Mouse (Mus musculus) heart, postnatal 10 days (tissue): ENCODE measurements around the gene Dync1i1. TPM values are rescaled to one million over a fixed set of nuclear protein-coding genes. Genes with fewer than 3 reads are reported as not detected.

Experiments used
- DNase-seq, 2 experiments: peaks; one replicate each; pipeline ENCODE4 v3.0.0; 2021
- intact Hi-C: fragments of 180-260 bp; cut with DNase I; formaldehyde crosslinking; loops from one replicate; pipeline ENCODE4 v1.15.1; 2025
- total RNA-seq, 2 experiments: library from RNA; stranded (reverse); gene quantifications; 2 replicates each; pipeline ENCODE4 v1.2.3; 2021

Dync1i1 gene
- total RNA-seq, 2 experiments from 2014 or later: 0.35 to 0.86 TPM

DNA sequence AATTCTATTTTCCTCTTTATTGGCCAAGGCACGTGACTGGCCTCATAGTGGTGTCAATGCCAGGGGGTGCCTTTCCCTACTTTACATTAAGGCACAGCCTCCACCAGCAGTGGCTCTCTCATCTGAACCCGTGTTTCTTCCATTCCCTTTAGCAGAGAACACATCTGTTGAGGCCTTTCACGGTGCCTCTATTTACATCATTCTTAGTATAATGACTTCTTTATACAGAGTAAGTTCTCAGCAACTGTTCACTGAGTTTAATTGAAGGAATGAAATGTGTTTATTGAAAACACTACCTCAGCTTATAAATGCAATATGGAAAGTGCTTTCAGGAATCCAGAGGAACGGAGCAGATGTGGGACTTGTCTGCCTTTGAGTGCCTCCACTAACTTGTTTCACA lies 235.3 kb downstream of the Dync1i1 start:
- no peak for DNase-seq
- intact Hi-C loops: no loop called here

DNA sequence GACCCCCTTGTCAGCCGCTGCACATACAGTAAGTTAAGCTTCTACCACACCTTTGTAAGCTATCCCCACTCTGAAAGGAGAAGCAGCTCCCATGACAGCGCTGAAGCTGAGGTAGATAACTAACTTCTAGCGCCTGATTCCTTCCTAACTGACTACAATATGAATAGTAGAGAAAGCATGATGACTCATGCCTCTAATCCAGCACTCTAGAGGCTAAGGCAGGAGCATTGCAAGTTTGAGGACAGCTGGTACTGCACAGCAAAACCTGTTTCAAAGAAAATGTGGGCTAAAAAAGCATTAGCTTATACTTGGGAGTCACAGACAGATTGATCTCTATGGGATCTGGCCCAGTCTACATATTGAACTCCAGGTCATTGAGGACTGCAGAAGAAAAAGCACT lies 236.5 kb downstream of the Dync1i1 start:
- DNase-seq: no peak
- intact Hi-C loops: no loop called here

DNA sequence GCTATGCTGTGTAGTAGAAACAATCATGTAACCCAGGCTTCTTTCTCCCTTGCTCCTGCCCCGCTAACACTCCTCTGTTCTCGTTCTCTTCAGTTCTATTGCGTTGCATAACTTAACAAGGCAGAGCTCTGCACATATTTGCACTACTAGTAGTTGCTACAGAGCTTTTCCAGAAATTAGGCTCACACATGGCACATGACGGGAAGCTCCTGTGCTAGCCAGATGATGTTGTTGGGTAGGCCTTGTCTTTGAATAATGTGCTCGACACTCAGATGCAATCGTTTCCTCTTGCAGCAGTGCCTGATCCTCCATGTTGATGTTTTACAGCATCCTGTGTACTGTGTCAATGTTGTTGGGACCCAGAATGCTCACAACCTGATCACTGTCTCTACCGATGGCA lies 240.9 kb downstream of the Dync1i1 start:
- intact Hi-C loops: no loop called here
- DNase-seq: no peak

DNA sequence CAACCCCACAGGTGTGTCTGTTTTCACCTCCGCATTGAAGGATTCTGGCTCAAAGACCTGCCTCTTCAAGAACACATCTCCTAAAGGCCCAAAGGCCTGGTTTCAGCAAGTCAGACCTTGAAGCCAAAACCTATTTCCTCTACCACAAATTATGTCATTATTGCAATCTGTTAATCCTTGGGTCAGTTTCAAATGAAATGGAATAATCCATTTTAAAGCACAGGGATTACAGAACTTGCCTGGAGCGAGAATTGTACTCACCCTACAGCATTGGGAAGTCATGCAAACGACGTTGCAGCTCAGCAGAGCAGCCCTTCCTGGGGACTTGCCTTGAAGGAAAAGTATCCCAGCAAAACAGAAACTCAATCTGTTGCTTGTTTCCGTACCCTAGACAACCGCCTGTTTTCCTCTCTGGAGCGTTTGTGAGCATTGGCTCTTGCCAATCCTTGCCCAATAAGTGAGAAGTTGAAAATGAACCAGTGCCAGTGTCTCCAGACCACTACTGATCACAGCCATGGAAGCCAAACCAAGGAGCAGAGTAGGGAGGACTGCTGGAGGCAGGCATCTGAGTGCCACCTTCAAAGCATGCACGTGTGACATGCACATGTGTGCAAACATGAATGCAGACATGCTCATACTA lies 241.5 kb downstream of the Dync1i1 start:
- DNase-seq: no peak
- intact Hi-C loops: no loop called here

DNA sequence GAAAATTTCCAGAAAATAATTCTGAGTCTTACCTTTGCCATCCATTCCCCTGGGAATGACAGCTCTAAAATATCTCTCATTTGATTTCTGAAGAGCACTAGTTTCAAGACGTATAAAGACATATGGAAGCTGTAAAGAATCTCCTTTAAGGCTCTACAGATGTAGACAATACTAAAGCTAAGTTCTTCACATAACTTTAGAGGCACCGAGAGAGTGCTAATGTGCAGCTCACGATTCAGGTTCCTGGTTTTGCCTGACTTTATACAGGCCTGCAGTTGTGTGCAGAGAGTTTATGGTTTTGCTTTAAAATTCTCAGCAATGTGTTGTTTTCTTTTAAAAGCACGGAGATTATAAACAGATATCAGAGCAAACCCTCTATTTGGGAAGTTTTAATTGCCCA lies 242.1 kb downstream of the Dync1i1 start:
- intact Hi-C loops: no loop called here
- DNase-seq: no peak

DNA sequence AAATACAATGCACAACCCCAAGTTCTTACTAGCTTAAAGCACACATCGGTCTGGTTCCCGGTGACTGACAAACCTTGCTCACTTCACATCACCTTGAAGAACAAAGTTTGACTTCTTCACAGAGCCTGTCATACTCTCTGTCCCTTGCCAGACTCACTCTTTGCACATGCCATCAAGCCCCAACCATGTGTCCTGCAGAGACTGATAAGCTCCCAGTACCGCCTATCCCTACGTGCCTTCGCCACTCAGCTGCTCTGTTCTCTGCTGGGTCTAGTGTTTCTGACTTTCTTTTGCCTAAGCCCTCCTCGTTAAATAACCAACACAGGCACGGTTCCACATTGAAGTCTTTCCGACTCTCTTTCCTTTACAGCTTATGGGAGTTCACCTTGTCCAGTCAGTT lies 244.2 kb downstream of the Dync1i1 start:
- DNase-seq: no peak
- intact Hi-C loops: no loop called here

DNA sequence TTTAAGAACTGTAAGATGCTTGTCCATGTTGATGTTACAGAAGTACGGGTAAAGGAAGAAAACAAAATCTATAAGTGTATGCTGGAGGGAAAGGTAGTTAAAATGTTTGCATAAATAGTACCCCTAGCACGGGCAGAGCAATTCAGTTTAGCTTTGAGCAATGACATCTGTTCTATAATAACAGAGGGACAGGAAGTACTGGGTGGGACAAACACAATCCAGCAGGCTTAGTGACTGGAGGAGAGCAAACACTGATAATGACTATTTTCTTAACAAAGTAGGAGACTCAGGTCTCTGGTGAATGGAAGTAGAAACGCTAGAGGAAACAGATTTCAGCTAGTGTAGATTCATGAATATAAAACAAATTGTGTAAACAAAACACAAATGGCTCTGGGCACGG lies 250.8 kb downstream of the Dync1i1 start:
- intact Hi-C loops: no loop called here
- peak in 1 of 2 experiments; percentile 7 for DNase-seq

DNA sequence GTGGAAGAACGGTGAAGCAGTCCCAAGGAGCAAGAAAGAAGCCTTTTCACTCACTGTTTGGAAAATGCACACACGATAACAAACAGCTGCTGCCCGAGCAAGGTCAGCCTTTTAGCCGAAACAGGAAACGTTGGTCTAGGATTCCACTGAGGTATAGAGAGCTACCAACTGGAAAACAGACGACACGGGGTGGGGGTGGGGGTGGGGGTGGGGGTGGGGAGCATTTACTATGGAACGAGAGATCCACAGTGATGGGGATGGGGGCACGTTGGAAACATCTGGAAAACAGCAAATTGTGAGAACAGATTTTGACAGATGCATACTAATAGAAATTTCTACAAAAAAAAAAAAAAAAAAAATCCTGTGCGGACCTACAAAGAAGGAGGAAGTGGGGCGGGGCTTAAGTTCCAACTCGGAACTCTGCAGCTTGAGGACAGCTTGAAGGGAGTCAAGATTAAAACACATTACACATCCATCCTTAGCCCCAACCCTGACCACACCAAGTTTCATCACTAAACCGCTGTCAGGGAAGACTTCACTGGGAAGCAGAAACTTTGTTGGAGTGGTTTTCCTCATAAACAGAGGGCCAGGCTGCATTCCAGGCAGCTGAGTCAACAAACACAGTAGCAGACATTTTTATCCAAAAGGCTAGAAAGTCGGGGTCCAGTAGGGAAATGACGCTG lies 251.9 kb downstream of the Dync1i1 start:
- intact Hi-C loops: no loop called here
- peak; percentile 36 to 48 for DNase-seq

DNA sequence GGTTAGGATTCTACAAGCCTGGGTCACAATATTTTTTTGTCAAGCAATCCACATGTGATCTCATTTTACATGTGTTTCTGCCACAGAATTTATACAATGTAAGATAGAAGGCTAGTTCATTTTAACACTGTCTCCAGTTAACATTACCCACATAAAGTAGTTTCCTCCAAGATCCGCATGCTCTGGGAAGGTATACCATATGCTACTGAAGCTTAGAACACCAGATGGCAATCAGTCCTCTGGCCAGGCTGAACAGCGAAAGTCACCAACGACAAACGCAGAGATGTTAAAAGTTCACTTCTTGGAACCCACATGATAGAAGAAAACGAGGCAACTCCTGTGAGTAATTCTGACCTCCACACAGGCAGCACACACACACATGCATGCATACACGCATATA lies 265.8 kb downstream of the Dync1i1 start:
- intact Hi-C loops: no loop called here
- DNase-seq: no peak

DNA sequence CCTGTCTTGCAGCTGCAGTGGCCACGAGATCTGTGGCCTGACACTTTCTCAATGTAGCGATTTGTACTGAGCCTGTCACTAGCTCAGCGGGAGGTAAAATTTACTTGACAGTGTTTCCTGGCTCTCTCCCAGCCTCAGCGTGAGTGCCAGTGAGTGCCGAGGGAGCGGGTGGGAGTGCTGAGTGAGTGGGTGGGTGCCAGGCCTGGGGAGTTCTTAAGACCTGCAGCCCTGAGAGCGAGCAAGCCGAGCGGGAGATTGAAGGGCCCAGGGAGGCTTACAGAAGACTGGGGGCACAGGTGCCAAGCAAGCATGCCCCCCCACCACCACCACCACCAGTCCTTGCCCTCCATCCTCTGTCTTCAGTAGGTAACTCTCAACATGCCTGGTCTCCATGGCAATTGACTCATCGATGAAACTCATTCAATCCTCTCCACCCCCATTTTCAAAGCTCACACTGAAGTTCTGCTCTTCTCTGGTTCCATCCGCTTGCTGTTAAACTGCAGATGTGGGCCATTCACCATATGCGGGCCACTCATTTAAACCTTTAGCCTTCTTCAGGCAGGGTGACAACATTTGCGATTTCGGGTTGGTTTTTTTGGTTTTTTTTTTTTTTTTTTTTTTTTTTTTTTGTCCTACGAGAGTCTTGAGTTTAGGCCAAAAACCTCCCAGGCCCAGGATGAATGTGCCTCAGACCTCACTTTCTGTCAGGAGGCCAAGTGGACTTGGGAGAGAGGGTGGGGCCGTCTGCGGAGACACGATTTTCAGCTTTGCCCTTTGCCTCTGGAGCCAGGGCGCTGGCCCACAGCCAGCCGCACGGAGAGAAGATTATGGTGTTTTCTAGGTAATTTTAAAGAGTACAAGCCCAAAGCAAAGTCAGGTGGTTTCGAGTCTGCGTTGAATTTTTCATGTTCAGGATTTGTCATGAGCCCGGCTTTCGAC lies 266.6 kb downstream of the Dync1i1 start:
- DNase-seq: peak; percentile 54 to 65
- intact Hi-C loops: no loop called here

DNA sequence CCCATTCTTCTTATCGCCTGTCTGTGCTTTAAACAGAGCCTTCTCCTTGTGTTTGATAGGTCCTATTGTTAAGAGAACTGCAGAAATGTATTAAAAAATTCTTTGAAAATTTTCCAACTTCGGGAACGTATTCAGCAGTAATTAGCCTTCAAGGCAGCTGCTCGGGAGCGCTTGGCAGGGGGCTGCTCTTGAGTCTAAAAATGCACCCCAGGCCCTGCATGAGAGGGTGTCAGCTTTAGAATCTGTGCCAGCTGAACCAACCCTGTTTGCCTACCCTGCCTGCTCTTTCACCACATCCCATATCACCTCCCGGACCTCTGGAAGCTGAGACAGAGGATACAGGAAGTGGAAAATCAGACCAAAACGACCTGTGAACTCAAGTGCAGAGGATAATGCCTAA lies 267.6 kb downstream of the Dync1i1 start:
- intact Hi-C loops: no loop called here
- no peak for DNase-seq

DNA sequence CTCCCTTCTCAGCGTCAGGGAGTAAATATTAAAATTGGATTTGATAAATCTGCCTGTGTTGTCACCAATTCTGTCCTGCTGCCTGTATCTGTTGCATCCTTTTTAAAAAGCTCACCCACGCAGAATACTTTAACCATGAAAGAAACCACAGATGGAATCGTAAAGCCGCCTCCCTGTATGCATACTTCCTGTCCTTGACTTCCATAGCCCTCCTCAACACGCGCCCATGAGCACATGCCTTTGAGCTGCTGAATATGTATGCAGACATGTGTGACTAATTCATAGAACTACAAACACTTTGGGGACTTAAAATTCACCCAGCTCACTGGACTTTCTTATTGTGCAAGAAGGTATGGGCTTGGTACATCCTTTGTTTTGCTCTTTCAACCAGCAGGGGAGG lies 272.1 kb downstream of the Dync1i1 start:
- no peak for DNase-seq
- intact Hi-C loops: no loop called here

DNA sequence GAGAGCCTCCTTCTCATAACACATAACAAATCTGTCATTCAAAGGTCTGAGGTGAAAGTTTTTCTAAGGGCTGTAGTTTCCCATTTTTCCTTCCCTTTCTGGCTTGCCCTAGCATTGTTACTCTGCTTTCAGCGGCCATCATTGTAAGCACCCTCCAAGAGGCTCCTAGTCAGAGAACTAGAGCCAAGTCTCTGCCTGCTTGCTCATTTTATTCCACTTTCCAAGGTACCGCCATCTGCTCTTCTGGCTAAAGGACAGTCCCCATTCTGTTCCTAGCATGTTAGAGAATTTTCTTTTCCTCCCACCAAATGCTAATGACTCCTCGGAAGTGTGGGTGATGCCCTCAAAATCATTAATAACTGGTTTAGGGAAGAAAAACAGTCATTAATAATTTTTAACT lies 276.6 kb downstream of the Dync1i1 start:
- intact Hi-C loops: loop anchor here (5.0 to 10.0 kb wide), 3 partner anchors 213 to 360 kb away; partner anchors contain the start of gene Slc25a13
- no peak for DNase-seq

DNA sequence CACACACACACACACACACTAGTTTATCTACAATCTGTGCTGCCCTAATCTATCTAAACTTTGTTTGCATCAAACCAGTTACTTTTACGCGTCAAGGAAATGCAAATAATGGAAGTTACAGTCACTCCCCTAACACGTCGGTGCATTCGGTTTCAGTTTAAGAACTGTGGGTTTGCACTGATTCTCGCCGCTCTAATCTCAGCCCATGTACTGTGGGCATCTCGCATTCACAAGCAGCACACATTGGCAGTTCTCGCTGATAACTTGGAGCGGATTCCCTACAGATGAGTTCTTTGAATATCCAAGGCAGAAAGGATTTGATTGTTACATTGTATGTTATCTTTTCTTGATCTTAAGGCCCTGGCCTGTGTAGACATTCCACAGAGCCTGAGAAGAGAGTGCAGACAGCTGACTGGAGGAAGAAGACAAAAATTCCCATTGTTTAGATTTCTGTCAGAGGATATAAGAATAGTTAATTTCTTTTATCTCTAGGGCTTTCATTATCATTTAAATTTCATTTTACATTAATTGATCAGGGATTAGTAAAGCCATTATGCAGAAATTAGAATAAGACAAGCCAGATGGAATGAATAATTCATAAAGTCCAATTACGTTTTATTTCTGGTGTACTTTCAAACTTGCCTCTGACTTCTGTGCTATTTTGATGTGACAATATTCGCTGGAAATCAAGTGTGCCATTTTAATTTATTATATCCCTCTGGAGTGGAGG lies 279.5 kb downstream of the Dync1i1 start:
- DNase-seq: peak in 1 of 2 experiments; percentile 8
- intact Hi-C loops: loop anchor here (1.0 to 10.0 kb wide), 6 partner anchors 148 to 910 kb away; partner anchors contain the start of gene Slc25a13

DNA sequence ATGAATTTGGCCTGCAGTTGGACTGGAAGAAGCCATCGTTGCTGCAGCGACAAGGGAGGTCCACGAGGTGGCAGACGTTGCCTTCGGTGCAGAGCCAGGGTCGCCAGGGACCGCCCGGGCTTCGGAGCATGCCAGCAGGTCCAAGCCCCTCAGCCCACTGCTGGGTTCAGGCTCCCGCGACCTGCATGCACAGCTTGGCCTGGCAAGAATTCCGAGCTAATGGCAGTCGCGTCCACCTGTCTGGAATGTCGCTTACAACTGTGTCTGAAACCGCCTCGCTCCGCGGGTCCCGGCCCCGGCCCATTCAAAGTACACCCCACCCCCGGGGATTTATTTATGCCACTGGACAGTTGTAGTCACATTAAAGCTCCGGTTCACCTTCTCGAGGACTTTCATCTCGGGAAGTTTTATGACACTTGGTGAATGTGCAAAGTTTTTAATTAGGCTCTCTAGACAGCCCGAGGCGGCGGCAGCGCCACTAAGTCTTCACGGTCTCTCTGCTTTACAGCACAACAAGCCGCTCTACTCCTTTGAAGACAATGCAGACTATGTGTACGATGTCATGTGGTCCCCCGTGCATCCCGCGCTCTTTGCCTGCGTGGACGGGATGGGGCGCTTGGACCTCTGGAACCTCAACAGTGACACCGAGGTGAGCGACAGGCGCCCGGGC lies 280.5 kb downstream of the Dync1i1 start:
- intact Hi-C loops: loop anchor here (1.0 to 10.0 kb wide), 5 partner anchors 149 to 909 kb away; partner anchors contain the start of gene Slc25a13
- DNase-seq: peak; percentile 79 to 88

DNA sequence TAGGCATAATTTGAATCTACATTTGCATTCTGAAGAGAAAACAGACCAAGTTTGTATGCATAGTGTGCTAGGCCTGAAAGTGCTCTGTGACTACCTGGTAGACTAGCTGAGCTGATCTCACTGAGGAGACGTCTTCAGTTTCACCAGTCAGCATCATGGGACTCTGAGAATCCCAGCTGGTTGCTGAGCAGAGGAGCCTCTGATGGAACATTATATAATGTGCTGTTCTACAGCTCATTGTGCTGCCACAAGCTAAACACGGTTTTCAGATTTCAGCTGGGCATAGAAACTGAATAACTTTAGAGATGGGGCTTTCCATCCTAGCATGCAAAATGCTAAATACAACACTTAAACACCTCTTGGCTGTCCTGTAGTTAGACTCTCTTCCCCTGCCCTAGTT lies 285.9 kb downstream of the Dync1i1 start:
- DNase-seq: no peak
- intact Hi-C loops: no loop called here

DNA sequence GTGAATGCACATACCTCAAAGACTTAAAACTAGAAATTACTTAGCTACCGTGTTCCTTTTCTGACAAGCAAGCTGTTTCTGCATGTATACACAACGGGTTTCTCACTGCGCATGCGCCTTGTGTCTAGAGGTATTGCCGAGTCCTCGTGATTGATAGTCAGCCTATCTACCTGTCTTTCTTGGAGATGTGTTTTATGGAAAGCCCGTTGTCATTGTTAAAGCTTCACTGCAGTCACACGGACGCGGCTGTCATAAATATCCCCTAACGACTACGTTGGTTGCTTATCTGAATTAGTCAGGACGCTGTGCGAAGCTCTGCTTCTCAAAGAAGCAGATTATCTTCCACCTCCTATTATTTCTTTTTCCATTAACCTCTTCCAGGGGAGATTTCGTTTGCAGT lies 290.2 kb downstream of the Dync1i1 start:
- intact Hi-C loops: no loop called here
- no peak for DNase-seq

DNA sequence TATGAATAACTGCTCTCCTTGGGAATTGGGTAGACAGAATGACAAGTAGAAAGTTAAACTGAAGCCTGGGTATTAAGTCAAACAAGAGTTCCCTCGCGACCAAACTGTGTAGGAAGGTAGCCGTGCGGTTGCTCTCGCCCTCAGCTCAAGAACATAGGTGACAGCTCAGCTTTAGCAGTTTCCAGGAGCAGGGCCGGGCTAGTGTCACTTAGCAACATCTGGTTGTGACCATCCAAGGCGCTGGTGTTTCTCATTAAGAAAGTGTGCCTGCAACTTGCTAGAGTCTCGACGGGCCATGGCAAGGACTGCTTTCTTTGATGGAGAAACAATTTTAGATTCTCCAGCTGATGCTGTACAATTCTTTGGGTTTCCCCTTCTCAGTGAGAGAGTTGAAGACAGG lies 291.5 kb downstream of the Dync1i1 start:
- intact Hi-C loops: no loop called here
- DNase-seq: no peak

DNA sequence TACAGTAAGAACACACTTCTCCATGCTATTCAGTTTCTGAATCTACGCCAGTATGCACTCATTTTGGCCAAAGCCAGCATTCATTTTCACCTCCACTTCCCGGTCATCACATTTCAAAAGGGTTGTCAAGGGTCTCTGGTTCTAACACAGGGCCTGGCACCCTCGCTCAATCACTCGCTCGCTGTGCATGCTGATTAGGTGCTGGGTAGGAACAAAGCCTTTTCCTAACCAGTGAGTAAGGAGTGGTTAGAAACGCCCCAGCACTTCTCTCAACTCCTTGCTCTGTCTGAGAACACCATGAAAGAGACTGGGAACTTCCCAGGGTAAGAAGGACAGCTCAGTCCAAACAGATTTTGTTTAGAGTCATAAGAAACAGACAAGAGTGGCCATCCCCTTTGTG lies 298.5 kb downstream of the Dync1i1 start:
- intact Hi-C loops: no loop called here
- DNase-seq: no peak

DNA sequence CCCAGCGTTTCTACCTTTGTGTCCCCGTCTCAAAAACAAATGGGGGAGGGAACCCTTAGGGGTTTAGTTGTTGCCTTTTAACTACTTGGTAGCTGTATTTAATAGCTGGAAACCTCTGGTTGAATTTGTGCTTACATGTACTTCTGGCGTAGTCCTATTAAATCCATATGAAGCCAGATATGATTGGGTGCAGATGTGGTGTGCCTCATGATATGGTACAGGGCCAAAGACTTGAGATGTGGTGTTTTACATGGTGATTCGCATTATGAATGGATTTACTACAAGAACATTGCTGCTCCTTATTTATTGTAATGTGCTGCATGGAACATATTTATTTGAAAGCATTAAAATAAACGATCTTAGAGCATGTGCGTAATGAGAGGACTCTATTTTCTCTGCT lies 302.2 kb downstream of the Dync1i1 start:
- DNase-seq: no peak
- intact Hi-C loops: no loop called here
